ENCODE assay signal across 10 mouse cellular contexts in genomic region chr7:16061219-16062098, GRCm38 (mm10). TPM values are rescaled to one million over a fixed set of nuclear protein-coding genes. Genes with fewer than 3 reads are reported as not detected.
DNase-seq lines count a peak whose midpoint lies in the region; ATAC-seq lines count a peak whose summit lies in the region.
"Had no signal": no experiment of that assay in that cellular context is flagged by ENCODE, and none has a peak within 500 bp of the region (broad histone marks: within the 10 kb centered on the region; RNA-seq: fewer than 3 reads in every experiment).

Zfp541 (plus strand) TSS chr7:16061814.

- DNase-seq in embryo, embryonic 10.5 days (ENCODE audit: low spot score) = peak; percentile 9
- DNase-seq in embryo, embryonic 9.5 days (ENCODE audit: extremely low spot score) = no peak
- peak; percentile 32 for DNase-seq in right cerebral cortex, postnatal 14 days
- DNase-seq in right cerebral cortex, postnatal 36 days (ENCODE audit: low spot score in 2 of 2) = no peak
- DNase-seq in thymus, postnatal 4 days = no peak
- DNase-seq: adrenal gland, postnatal 36 days had no signal

- WGBS in liver, embryonic 15.5 days (ENCODE audit: insufficient replicate concordance) = 46% methylated on average over 80 of the region's 80 CpGs

- H3K4me3 ChIP-seq in liver, embryonic 15.5 days (replicated peaks) = no peak within 1 kb of the TSS
- H3K4me3 ChIP-seq: layer of hippocampus, adult 2 months had no signal

- H3K4me1 ChIP-seq in liver, embryonic 15.5 days (replicated peaks) = peaks cover 12% of the 10 kb centered on the region; the same call in 1 of the 2 replicates

- H3K4me2 ChIP-seq in liver, embryonic 15.5 days = peak within 1 kb of the TSS; percentile 10; the same call in 1 of the 2 replicates

- no peaks in the 10 kb centered on the region for H3K36me3 ChIP-seq in liver, embryonic 15.5 days (replicated peaks)

- ATAC-seq in liver, embryonic 15.5 days (ENCODE audit: insufficient read depth) = no peak
- ATAC-seq in megakaryocyte, adult 5-6 weeks (ENCODE audit: poor library complexity, severe bottlenecking) = no peak
- ATAC-seq in inflammation-experienced regulatory T-cells, adult 6 months = no peak

- H3K27ac ChIP-seq in liver, embryonic 15.5 days (replicated peaks) = no peak within 1 kb of the TSS
- H3K27ac ChIP-seq: layer of hippocampus, adult 2 months had no signal

- no peak within 1 kb of the TSS for H3K9ac ChIP-seq in liver, embryonic 15.5 days

- H3K9me3 ChIP-seq in liver, embryonic 15.5 days (replicated peaks) = peaks cover 6% of the 10 kb centered on the region; the same call in 1 of the 2 replicates

- H3K27me3 ChIP-seq in liver, embryonic 15.5 days = peaks cover 25% of the 10 kb centered on the region

RNA-seq across cellular contexts. Expression of gene Zfp541, which starts in this region (rescaled TPM):
- polyA plus RNA-seq in liver, embryonic 15.5 days (2015; fragmentation: Nextera tagmentation; extraction: Ambion mirVana) = not detected in 2 replicates
- 0.16 and 0.27 TPM in 2 replicates for total RNA-seq in megakaryocyte, adult 5-6 weeks (2015)
- total RNA-seq in megakaryocyte, adult 5-6 weeks (2017) = 0.53 TPM in 1 of 2 replicates, not detected in the other
- under 1 TPM in 1 of 3 experiments, not detected in 2; 0.07 TPM for polyA plus RNA-seq in inflammation-experienced regulatory T-cells, adult 6 months (2017; shearing (Covaris generic))

Comparison
In these comparisons a context has a peak if more than half of its experiments do, and no peak if none do; other contexts are left out.
1. DNase-seq: peak in embryo, embryonic 10.5 days (single experiment) and right cerebral cortex, postnatal 14 days (single experiment); none in embryo, embryonic 9.5 days (single experiment), right cerebral cortex, postnatal 36 days (0 of 2) and thymus, postnatal 4 days (single experiment).